Mouse (Mus musculus): Measurements from ENCODE around the gene Fos.

Gene Fos

DNA sequence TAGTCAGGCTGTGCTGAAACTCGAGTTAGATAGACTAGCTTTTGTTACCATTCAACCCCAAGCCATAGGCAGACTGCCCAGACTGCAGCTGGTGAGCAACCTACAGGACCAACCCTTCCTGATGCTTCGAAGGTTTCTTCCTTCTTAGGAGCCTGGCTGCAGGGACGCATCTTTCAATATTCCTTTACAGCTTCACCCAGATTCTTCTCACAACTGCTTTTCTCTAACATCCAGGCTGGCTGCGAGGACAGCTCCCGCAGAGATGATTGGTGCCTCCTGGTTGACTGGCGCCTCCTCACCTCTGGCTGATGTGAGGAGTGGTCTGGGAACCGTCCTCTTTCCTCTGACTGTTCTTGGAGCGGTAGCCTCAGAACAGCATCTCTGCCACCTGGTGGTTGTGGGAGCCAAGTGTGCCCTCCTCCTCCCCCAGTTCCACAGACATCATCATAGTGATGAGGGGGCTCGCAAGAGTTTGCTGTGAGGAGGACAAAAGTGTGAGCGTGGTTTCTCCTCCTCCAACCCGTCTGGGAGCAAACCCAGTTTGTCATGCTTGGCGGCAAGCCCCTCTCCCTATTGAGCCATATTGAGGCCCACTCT is 14.0 kb downstream of the Fos start:
- no peak for DNase-seq (ENCODE audit: low spot score)

DNA sequence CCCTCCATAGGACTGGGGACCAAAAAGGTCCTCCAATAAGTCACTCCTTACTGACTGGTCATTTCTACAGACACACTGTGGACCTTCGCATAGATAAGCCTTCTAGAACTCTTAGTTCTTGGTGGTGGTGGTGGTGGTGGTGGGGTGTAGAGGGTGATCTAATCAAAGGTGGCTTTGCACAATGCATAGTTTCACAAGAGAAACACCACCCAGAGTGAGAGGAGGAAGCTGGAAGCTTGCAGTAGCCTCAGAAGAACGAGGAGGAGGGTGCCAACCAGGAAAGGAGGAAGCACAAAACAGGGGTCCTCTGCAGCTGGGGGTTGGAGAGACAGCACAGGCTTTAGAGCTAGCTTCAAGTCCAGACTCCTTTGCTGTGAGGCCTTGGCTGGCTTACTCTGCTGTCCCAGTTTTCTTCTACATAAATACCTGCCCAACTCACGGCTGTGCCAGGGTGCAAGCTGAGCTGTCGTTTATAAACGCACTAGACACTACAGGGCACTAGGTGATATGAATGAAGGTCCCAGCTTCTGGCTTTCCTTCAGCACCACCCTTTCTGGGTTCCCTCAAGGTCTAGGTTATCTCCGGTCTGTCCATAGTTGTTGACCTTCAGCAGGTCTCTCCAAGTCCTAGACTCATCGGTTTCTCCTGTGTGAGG is 15.7 kb downstream of the Fos start:
- DNase-seq (ENCODE audit: low spot score) = no peak

DNA sequence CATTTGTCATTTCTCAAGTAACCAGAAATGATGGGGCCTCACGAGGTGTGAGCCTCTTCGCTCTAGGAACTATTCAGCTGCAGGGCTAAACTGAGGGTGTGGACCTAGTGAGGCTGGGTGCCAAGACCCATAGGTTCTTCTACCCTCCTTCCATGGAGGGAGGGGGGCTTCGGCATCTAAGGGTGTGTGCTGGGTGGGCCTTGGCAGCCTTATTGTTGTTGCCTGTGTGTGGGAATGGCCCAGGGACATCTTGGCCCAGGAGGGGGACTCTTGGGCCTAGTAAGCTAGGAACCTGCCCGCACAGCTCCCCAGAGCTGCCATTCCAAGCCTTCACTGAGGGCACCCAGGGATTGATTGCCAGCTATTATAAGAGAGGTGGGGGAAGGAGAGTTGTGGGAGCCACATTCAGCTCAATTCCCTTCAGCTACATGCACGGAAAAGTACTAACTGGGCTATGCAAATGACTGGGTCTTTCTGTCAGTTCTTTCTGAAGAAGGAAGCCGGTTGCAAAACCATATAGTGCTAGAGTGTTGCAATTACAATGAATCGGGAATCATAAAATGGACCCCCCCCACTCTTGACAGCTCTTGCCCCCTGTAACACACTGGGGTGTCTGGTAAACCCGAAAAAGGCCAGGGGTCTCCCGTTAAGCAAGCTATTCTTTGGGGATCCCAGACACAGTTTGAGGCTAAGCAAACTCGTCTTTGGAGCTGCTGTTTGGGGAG is 16.6 kb downstream of the Fos start:
- DNase-seq (ENCODE audit: low spot score) = no peak

DNA sequence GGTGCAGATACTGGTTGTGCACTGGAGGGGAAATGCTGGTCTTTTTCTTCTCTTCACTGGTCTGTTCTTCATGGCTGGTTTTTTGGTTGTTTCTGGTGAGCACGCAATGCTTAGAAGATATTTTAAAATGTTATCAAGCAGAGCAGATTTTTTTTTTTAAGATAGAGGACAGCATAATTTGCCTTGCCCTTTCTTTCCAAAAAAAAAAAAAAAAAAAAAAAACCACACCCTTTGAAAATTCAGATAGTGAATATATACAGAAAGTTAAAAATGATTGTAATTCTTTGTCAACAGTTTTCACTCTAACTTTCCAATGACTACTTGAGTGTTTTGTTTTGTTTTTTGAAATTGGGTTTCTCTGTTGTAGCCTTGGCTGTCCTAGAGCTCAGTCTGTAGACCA is 17.3 kb downstream of the Fos start:
- no peak for DNase-seq (ENCODE audit: low spot score)

DNA sequence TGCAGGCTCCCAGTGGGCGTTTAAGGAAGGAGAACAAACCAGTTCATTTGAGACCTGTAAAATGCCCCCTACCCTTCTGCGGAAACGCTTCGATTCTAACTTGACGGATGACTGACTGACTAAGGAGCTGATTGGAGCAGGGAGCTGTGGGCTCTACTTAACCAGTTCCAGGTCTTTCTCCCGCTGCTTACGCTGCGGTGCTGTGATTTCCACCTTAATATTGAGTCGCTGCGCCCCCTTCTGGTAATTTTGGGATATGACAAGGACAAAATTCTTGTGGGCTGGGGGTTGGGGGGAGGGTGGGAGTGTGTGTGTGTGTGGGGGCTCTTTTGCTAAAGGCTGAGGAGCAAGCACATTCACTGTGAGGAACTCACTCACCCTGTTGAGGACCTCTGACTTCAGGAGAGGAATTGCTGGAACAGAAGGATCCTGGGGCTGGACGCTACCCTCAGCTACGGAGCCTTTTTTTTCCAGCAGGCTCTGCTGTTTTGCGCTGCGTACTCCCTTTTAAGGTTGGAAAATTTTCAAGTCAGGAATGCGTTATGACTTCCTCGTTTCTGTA is 18.5 kb downstream of the Fos start:
- DNase-seq (ENCODE audit: low spot score) = no peak

DNA sequence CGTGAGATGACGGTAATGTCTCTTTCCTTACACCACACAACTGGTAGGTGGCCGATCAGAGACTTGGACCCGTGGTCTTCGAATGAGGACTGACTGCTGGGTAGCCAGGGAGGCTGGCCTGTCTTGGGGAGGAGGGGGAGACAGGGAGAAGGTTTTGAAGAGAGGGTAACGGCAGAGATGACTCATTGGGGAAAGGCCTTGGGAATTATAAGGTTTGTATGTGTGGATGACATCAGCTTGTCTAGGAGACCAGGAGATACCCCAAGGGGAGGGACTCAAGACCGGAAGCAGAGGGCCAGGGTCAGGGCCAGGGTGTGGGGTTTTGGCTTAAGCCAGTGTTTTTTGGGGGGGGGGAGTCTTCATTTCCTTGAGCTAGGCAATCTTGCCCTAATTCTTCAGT is 22.6 kb downstream of the Fos start:
- DNase-seq (ENCODE audit: low spot score) = no peak

DNA sequence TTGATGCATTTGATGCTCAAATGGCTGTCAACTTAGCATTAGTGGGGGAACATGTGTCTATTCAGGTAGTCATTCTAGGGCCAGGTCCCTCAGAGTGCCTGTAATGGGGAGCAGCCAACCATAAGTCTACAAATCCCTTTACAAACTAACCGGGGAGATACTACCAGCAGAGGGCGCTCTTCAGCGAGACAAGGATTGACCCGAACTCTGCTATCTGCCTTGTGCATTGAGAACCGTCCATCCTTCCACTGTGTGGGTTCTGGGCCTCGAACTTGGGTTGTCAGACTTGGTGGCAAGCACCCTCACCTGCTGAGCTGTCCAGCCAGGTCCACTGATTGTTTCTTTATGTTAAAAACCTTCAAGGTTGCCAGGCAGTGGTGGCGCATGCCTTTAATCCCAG is 23.1 kb downstream of the Fos start:
- DNase-seq (ENCODE audit: low spot score) = no peak

DNA sequence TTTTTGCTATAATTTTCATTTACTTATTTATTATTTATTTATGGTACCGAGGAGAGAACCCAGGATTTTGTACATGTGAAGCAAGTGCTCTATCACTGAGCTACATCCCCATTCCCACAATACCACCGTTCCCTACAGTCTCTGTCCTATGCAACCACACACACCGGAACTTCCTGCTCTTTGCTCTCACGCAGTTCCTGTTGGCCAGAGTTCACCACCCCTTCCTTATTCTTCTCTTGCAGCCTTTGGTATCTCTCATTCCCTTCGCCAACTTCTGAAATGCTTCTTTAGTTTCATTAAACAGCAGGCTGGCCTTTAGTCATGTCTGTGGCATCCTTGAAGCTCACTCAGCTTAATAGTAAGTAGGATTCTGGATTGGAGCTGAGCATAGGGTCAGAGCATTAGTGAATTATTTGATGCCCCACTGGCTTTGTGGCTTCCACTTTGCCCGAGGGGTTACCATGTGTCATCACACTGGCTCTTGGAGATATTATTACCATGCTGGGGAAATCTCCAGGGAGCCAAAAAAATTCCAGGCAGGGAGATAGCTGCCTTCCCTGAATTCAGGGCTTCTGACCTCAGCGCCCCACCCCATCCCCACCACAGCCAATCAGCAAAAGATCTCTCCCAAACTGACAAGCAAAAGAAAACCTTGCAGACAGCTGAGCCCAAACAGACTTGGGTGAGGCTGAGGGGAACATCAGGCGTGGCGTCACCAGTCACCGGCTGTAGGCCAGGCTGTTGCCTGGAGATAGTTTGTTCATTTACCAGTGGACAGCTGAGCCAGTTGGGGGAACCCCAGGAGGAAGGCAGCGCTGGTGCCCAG is 23.8 kb downstream of the Fos start:
- DNase-seq (ENCODE audit: low spot score) = no peak

DNA sequence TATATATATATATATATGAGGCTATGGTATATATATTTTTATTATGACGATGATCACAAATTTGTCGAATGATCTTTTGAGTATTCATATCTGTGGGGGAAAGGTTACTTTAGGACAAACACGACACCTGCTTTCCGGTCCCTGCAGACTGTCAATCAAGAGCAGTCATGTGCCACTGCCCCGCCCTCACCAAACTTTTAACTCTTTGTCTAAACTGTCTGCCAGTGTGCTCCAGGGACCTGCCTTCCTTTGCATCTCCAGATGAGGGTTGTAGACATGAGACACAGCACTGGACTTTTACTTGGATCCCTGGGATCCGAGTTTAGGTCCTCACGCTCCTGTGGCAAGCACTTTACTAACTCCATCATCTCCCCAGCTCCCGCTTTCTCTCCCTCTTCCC is 25.3 kb downstream of the Fos start:
- no peak for DNase-seq (ENCODE audit: low spot score)

DNA sequence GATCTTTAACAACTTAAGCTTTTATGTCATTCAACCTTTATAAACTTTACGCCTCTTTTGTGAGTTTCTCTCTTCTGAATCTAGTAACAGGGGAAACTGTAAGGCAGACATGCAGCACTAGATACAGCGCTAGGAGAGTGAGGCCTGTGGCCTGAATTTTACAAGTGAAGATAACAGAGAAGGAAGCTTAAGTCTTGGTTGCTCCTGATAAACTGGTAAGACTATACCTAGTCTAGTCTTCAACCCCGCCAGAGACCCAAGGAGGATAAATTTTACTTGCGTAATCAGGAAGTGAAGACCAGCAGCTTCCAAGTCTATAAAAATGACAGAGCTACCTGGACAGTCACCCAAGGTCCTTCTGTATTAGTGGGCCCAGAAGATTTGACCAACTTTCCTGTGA is 29.0 kb downstream of the Fos start:
- no peak for DNase-seq (ENCODE audit: low spot score)

DNA sequence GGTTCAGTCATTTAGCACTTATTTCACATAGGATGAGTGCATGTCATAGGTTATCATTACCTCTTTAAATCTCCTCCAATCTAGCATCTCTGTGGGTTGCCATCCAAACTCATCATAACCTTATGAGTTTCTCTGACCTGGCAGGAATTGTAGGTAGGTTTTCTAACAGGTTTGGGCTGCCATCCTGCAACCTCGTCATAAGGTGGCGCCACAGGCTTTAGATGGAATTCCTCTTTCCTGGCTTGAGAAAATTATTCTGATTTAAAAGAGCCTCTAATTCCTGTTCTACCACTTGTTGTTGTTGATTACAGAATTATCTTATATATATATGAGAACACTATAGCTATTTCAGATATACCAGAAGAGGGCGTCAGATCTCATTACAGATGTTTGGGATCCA is 34.5 kb downstream of the Fos start:
- no peak for DNase-seq (ENCODE audit: low spot score)

DNA sequence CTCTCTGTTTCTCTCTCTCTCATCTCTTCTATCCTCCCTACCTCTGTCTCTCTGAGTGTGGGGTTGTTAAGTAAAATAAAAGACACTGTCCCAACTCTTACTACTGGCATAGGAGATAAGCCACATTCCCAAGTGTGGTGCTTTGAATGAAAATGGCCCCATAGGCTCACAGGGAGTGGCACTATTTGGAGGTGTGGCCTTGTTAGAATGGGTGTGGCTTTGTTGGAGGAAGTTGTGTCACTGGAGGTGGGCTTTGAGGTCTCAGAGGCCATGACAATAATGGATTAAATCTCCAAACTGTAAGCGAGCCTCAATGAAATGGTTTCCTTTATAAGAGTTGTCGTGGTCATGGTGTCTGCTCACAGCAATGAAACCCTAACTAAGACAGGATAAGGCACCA is 36.3 kb downstream of the Fos start:
- no peak for DNase-seq (ENCODE audit: low spot score)

DNA sequence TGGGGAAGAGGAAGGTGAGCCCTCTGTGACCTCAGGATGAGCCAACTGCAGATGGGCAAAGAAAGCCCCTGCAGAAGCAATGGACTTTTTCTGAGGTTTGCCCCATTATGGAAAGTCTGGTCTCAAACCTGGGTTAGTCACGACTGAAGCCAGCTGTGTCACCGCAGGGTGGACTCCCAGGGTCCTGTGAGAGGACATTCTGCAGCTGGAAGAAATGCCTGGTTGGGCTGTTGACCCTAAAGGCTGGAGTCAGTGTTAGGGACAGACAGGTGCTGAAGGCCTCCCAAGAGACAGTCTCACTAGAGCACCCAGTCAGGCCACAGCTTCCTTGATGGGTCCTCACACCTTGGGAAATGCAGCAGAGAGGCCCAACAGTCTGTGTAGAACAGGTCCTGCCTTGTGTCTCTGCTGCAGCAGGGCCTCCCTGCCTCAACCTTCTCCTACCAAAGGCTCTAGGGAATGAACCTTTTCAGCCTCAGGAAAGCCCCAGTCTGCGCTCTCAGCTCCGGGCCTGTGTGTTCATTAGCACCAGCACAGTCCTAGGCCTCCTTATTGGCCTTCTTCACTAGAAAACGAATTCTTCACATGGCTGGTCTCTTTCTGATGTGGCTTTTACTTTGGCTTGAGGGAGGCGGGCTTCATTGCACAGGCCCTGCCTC is 40.2 kb downstream of the Fos start:
- no peak for DNase-seq (ENCODE audit: low spot score)

DNA sequence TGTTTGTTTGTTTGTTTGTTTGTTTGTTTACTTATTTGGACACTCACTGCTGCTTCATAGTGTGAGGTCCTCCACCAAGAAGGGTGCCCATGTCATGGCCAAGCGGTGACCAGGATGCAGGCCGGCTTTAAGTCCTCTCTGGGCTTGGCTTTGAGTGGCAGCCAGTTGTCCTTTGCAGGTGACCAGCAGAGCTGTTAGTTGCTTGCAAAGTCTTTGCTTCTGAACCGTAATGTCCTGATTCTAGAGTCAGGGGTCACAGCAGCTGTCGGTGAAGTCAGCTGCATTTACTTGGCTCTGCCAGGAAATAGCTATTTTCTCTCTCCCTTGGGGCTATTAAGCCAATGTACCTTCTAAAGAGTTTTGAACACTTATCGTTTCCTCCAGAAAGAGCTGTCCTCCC is 41.3 kb downstream of the Fos start:
- no peak for DNase-seq (ENCODE audit: low spot score)

DNA sequence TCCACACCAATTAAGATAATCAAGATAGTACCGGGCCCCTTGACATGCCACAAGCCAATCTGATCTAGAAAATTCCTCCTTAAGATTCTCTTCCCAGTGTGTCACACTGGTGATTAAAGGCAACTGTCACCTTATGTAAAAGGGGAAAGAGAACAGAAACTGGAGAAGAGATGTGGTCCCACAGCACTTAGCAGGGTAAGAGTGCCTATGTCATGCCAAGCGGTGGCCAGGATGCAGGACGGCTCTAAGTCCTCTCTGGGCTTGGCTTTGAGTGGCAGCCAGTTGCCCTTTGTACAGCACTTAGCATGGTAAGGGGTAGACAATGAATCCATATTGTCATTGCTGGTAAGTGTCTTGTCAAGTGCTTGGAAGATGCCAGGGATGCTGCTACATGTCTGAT is 42.2 kb downstream of the Fos start:
- no peak for DNase-seq (ENCODE audit: low spot score)

DNA sequence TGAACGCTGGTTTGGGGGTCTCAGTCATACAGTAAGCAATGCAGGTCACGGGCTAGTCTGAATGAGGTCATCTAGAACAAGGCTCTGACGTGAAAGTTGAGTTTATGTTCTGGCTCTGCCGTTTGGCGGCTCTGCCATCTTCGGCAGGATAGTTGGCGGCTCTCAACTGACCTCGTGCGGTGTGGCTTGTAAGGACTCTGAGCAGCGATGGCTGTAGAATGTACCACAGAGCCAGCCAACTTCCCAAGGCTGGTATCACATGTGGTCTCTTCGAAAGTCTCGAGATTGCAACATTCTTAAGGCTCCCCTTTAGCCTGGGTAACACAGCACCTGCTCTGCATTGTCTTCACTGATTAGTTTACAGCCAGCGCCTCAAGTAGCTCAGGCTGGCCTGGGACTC is 43.6 kb downstream of the Fos start:
- DNase-seq (ENCODE audit: low spot score) = no peak

DNA sequence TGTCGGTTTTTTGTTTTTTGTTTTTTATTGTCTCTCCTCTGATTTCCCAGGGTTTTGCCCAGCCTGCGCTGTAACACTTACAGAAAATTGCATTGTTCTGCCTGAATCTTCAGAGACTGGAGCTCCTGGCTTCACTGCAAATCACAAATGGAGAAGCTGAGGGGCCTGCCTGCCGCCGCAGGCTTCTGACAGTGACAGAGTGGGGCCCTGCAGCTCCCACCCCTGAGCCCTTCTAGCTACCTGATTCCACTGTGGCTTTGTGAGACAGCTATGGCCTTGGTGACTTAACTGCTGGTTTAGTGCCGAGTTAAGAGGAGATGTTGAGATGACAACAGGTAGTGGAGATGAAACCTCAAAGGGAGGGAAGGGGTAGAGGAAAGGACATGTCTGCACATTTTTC is 44.3 kb downstream of the Fos start:
- no peak for DNase-seq (ENCODE audit: low spot score)

DNA sequence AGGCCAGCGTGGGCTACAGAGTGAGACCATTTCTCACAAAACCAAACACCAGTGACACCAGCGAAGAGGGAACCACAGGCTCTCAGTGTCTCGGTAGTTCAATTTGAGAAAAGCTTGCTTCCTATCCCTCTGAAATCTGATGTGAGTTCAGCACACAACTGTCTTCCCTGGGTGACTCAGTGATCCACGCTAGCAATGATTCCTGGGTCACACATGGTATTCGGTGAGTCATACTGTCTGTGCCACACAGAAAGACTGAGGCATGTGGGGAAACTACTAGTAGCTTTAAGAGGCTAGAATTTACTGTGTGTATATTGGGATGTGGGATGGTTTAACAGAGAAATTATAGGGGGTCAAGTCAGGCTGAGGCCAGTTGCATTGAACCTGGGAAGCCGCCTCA is 45.9 kb downstream of the Fos start:
- no peak for DNase-seq (ENCODE audit: low spot score)

DNA sequence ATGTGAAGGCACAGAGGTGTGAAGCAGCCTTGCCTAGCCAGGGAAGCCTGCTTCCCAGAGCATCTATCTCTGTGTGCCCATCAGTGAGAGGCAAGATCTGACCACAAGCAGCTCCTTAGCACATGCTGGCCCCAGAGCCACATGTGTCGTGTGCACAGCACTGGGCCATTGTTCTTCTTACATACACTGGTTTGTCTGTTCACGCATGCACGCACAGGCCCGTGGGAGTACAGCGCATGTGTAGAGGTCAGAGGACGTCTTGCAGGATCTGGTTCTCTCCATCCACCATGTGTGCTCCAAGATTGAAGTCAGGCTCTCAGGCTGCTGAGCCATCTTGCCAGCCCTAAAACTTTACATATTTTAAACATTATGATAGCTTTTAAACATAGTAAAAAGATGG is 47.4 kb downstream of the Fos start:
- no peak for DNase-seq (ENCODE audit: low spot score)

DNA sequence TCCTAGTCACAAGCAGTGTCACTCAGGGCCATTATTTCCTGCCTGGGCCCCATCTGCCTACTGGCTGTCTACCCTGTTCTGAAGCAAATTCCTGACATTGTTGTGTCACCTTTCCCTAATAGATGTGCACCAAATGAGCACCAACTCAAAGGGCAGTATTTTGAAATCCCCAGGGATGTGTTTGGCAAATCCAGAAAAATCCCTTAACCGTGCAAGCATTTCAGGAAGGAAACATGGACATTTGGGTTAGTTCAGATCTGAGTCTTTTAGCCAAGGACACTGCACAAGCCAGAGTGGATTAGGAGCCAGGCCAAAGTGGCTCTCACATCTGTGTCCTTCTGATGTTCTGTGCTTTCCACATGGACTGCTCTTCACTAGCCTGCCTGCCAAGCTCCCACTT is 48.0 kb downstream of the Fos start:
- no peak for DNase-seq (ENCODE audit: low spot score)

DNA sequence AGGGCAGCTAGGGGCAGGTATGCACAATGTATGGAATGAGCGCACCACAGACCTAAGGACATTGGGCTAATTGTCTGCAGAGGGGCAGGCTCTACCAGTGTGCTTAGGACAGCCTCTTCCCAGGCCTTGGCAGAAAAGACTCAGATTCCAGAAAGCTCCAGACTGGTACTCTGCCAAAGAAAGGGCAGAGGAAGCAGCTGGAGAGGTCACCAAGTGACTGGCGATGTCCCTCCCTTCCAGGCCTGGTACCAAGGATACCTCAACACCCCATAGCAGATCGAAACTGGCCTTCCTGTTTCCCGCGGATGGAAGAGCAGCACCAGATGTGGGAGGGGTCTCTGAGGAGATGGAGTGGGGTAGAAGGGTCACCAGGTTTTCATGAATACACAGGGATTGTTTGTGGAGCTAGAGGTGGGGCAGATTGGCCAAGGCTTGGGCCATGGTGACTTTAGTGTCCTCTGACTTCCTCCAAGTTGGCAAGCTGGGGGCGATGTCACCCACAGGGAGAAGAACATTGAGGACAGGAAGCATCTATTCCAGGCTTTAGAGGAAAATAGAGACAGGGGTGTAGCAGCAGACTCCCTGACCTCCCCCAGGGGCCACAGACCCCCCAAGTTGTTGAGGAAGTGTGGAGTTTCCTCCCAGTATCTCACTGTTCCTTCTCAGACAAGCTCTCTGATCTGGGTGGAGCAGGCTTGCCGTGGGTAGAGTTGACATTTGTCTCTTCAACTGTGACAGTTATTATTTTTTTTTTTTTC is 49.1 kb downstream of the Fos start:
- no peak for DNase-seq (ENCODE audit: low spot score)
